Mouse (Mus musculus): ENCODE data around the gene Olfr147. TPM values are rescaled to one million over a fixed set of nuclear protein-coding genes. Genes with fewer than 3 reads are reported as not detected.

The Olfr147 gene
- total and polyA plus RNA-seq, 2 experiments from 2014 or later = not detected

DNA sequence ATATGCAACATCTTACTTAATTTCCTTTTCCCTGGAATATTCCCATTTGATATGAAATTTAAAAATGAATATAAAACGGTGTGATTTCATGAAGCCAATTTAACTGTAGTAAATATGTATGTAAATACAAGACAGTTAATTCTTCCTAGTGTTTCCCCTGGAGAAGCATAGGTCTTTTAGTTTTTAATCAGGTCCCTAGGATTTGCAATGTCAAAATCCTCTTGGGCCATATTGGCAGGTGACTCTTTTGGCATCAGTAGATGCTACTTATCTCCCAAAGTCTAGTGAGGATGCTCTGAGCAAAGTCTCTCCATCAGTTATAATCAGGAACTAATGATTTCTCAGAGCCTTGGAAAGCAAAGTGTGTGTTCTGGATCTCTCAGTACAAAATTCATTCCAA is 27.7 kb downstream of the Olfr147 start, which contains the start of gene Olfr901:
Gene Olfr901, plus strand, starts transcription at position 301 of the 400 bp plus-strand sequence.
- WGBS = 82% methylated on average over 1 of the region's 1 CpGs
- no peaks in the 10 kb centered on the region for H3K4me1 ChIP-seq (ENCODE audit: insufficient read depth, low read length)
- no peaks in the 10 kb centered on the region for H3K27me3 ChIP-seq (ENCODE audit: insufficient read depth, low read length)
- H3K27ac ChIP-seq = no peak within 1 kb of the TSS
- no peak for ATAC-seq
- H3K4me3 ChIP-seq (ENCODE audit: low read length) = no peak within 1 kb of the TSS
- H3K9me3 ChIP-seq (ENCODE audit: low read length) = no peaks in the 10 kb centered on the region
- H3K9ac ChIP-seq (replicated peaks; ENCODE audit: low read length) = no peak within 1 kb of the TSS
- no peaks in the 10 kb centered on the region for H3K36me3 ChIP-seq (ENCODE audit: insufficient read depth, low read length)
- no peak within 1 kb of the TSS for H3K4me2 ChIP-seq (ENCODE audit: low read depth, low read length)
- no peak for DNase-seq (ENCODE audit: low spot score)
- no peak for TF ChIP-seq CTCF (IDR thresholded peaks at IDR 0.05; ENCODE audit: low read depth)

DNA sequence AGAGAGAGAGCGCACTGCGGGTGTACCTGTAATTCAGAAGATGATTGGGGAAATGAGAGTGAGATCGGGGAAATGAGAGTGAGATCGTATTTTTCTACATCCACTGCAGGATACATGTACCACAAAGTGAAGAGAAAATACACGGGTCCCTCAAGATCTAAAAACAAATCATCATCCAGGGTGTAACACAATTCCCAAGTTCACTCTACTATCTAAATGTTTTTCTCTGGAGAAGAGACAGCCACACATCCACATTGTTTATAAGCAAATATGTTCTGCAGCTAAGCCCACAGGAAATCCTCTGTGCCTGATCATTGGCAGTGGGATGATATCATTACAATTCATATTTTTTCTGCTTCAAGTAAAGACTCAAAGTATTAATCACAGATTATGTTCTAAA is 45.9 kb downstream of the Olfr147 start, which contains the start of gene Olfr902:
Gene Olfr902, plus strand, starts transcription at position 301 of the 400 bp plus-strand sequence.
- H3K36me3 ChIP-seq (ENCODE audit: insufficient read depth, low read length) = no peaks in the 10 kb centered on the region
- no peaks in the 10 kb centered on the region for H3K9me3 ChIP-seq (ENCODE audit: low read length)
- DNase-seq (ENCODE audit: low spot score) = no peak
- H3K4me1 ChIP-seq (ENCODE audit: insufficient read depth, low read length) = no peaks in the 10 kb centered on the region
- H3K4me2 ChIP-seq (ENCODE audit: low read depth, low read length) = no peak within 1 kb of the TSS
- no peak within 1 kb of the TSS for H3K9ac ChIP-seq (replicated peaks; ENCODE audit: low read length)
- no peaks in the 10 kb centered on the region for H3K27me3 ChIP-seq (ENCODE audit: insufficient read depth, low read length)
- no peak within 1 kb of the TSS for H3K27ac ChIP-seq
- TF ChIP-seq CTCF (IDR thresholded peaks at IDR 0.05; ENCODE audit: low read depth) = no peak
- no peak within 1 kb of the TSS for H3K4me3 ChIP-seq (ENCODE audit: low read length)
- 89% methylated on average over 5 of the region's 5 CpGs for WGBS
- ATAC-seq = no peak

Other genes starting within 250 kb of the Olfr147 start
- not detected in 2 replicates for gene Olfr891, start 220.9 kb upstream of the Olfr147 start, total RNA-seq (2014; rRNA removed)
- not detected in 2 replicates for gene Olfr891, start 220.9 kb upstream of the Olfr147 start, polyA plus RNA-seq (2015; fragmentation: Nextera tagmentation; extraction: Ambion mirVana)
- not detected in 2 replicates for gene Olfr893, start 193.3 kb upstream of the Olfr147 start, total RNA-seq (2014; rRNA removed)
- gene Olfr893, start 193.3 kb upstream of the Olfr147 start, polyA plus RNA-seq (2015; fragmentation: Nextera tagmentation; extraction: Ambion mirVana) = not detected in 2 replicates
- gene Olfr894, start 183.6 kb upstream of the Olfr147 start, total RNA-seq (2014; rRNA removed) = not detected in 2 replicates
- gene Olfr894, start 183.6 kb upstream of the Olfr147 start, polyA plus RNA-seq (2015; fragmentation: Nextera tagmentation; extraction: Ambion mirVana) = not detected in 2 replicates
- gene Olfr143, start 148.9 kb upstream of the Olfr147 start, total RNA-seq (2014; rRNA removed) = not detected in 2 replicates
- gene Olfr143, start 148.9 kb upstream of the Olfr147 start, polyA plus RNA-seq (2015; fragmentation: Nextera tagmentation; extraction: Ambion mirVana) = not detected in 2 replicates
- gene Olfr895, start 133.8 kb upstream of the Olfr147 start, total RNA-seq (2014; rRNA removed) = not detected in 2 replicates
- gene Olfr895, start 133.8 kb upstream of the Olfr147 start, polyA plus RNA-seq (2015; fragmentation: Nextera tagmentation; extraction: Ambion mirVana) = not detected in 2 replicates
- not detected in 2 replicates for gene Olfr896-ps1, start 110.6 kb upstream of the Olfr147 start, total RNA-seq (2014; rRNA removed)
- not detected in 2 replicates for gene Olfr896-ps1, start 110.6 kb upstream of the Olfr147 start, polyA plus RNA-seq (2015; fragmentation: Nextera tagmentation; extraction: Ambion mirVana)
- not detected in 2 replicates for gene Olfr25, start 72.6 kb upstream of the Olfr147 start, total RNA-seq (2014; rRNA removed)
- gene Olfr25, start 72.6 kb upstream of the Olfr147 start, polyA plus RNA-seq (2015; fragmentation: Nextera tagmentation; extraction: Ambion mirVana) = not detected in 2 replicates
- gene Olfr898, start 53.3 kb upstream of the Olfr147 start, total RNA-seq (2014; rRNA removed) = not detected in 2 replicates
- gene Olfr898, start 53.3 kb upstream of the Olfr147 start, polyA plus RNA-seq (2015; fragmentation: Nextera tagmentation; extraction: Ambion mirVana) = not detected in 2 replicates
- not detected in 2 replicates for gene Olfr250, start 34.8 kb upstream of the Olfr147 start, total RNA-seq (2014; rRNA removed)
- not detected in 2 replicates for gene Olfr250, start 34.8 kb upstream of the Olfr147 start, polyA plus RNA-seq (2015; fragmentation: Nextera tagmentation; extraction: Ambion mirVana)
- gene Olfr251, start 24.6 kb upstream of the Olfr147 start, total RNA-seq (2014; rRNA removed) = not detected in 2 replicates
- not detected in 2 replicates for gene Olfr251, start 24.6 kb upstream of the Olfr147 start, polyA plus RNA-seq (2015; fragmentation: Nextera tagmentation; extraction: Ambion mirVana)
- not detected in 2 replicates for gene Olfr901, start 27.8 kb downstream of the Olfr147 start, total RNA-seq (2014; rRNA removed)
- gene Olfr901, start 27.8 kb downstream of the Olfr147 start, polyA plus RNA-seq (2015; fragmentation: Nextera tagmentation; extraction: Ambion mirVana) = not detected in 2 replicates
- not detected in 2 replicates for gene Olfr902, start 46.0 kb downstream of the Olfr147 start, total RNA-seq (2014; rRNA removed)
- not detected in 2 replicates for gene Olfr902, start 46.0 kb downstream of the Olfr147 start, polyA plus RNA-seq (2015; fragmentation: Nextera tagmentation; extraction: Ambion mirVana)
- gene Olfr904, start 61.4 kb downstream of the Olfr147 start, total RNA-seq (2014; rRNA removed) = not detected in 2 replicates
- not detected in 2 replicates for gene Olfr904, start 61.4 kb downstream of the Olfr147 start, polyA plus RNA-seq (2015; fragmentation: Nextera tagmentation; extraction: Ambion mirVana)
- not detected in 2 replicates for gene Olfr905, start 69.4 kb downstream of the Olfr147 start, total RNA-seq (2014; rRNA removed)
- not detected in 2 replicates for gene Olfr905, start 69.4 kb downstream of the Olfr147 start, polyA plus RNA-seq (2015; fragmentation: Nextera tagmentation; extraction: Ambion mirVana)
- not detected in 2 replicates for gene Olfr906, start 85.4 kb downstream of the Olfr147 start, total RNA-seq (2014; rRNA removed)
- gene Olfr906, start 85.4 kb downstream of the Olfr147 start, polyA plus RNA-seq (2015; fragmentation: Nextera tagmentation; extraction: Ambion mirVana) = not detected in 2 replicates
- gene Olfr907, start 94.1 kb downstream of the Olfr147 start, total RNA-seq (2014; rRNA removed) = not detected in 2 replicates
- gene Olfr907, start 94.1 kb downstream of the Olfr147 start, polyA plus RNA-seq (2015; fragmentation: Nextera tagmentation; extraction: Ambion mirVana) = not detected in 2 replicates
- gene Olfr911-ps1, start 119.9 kb downstream of the Olfr147 start, total RNA-seq (2014; rRNA removed) = not detected in 2 replicates
- gene Olfr911-ps1, start 119.9 kb downstream of the Olfr147 start, polyA plus RNA-seq (2015; fragmentation: Nextera tagmentation; extraction: Ambion mirVana) = not detected in 2 replicates
- gene Olfr910, start 136.2 kb downstream of the Olfr147 start, total RNA-seq (2014; rRNA removed) = not detected in 2 replicates
- not detected in 2 replicates for gene Olfr910, start 136.2 kb downstream of the Olfr147 start, polyA plus RNA-seq (2015; fragmentation: Nextera tagmentation; extraction: Ambion mirVana)
- gene Olfr912, start 178.5 kb downstream of the Olfr147 start, total RNA-seq (2014; rRNA removed) = not detected in 2 replicates
- gene Olfr912, start 178.5 kb downstream of the Olfr147 start, polyA plus RNA-seq (2015; fragmentation: Nextera tagmentation; extraction: Ambion mirVana) = not detected in 2 replicates
- not detected in 2 replicates for gene Olfr913, start 191.1 kb downstream of the Olfr147 start, total RNA-seq (2014; rRNA removed)
- gene Olfr913, start 191.1 kb downstream of the Olfr147 start, polyA plus RNA-seq (2015; fragmentation: Nextera tagmentation; extraction: Ambion mirVana) = not detected in 2 replicates
- not detected in 2 replicates for gene Olfr914, start 203.4 kb downstream of the Olfr147 start, total RNA-seq (2014; rRNA removed)
- not detected in 2 replicates for gene Olfr914, start 203.4 kb downstream of the Olfr147 start, polyA plus RNA-seq (2015; fragmentation: Nextera tagmentation; extraction: Ambion mirVana)